Mouse (Mus musculus): ENCODE measurements around the gene Eif4g3. TPM values are rescaled to one million over a fixed set of nuclear protein-coding genes. Genes with fewer than 3 reads are reported as not detected.

Eif4g3 gene
- total and polyA plus RNA-seq, 3 experiments = 22.8 to 63.7 TPM; not detected in 1

DNA sequence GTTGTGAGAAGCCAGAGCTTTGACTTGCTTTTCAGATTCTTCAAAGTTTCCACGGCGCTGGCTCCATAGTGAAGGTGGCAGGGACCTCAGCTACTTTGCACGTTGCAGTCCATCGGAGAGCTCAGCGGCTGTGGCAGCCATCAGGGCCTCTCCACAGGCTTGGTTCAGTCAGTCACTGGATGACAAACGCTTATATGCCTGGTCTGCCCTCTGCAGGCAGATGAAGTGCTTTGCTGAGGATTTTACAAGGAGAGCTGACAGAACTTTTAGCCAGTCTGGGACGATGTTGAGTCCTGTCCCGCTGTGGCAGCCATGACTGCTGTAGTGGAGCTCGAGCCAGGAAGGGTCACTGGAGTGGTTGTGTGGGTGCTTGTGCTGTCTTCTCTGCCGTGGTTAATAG lies 126.9 kb downstream of the Eif4g3 start:
- no peak for TF ChIP-seq KAT2A (conservative IDR thresholded peaks at IDR 0.05; ENCODE audit: low read depth, low read length)
- no peak for TF ChIP-seq MAFK (IDR thresholded peaks at IDR 0.05; ENCODE audit: borderline replicate concordance, low read depth, low read length)
- TF ChIP-seq EP300 (IDR thresholded peaks at IDR 0.05; ENCODE audit: low read depth in 1 of 2, low read length in 2 of 2) = no peak
- no peak for TF ChIP-seq ETS1 (IDR thresholded peaks at IDR 0.05; ENCODE audit: low read depth, low read length)
- no peak for TF ChIP-seq ELF1 (IDR thresholded peaks at IDR 0.05; ENCODE audit: low read depth, low read length)
- no peak for TF ChIP-seq USF2 (IDR thresholded peaks at IDR 0.05; ENCODE audit: borderline replicate concordance in 1 of 2, insufficient read depth in 1 of 2, low read depth in 1 of 2, low read length in 2 of 2)
- TF ChIP-seq E2F4 (IDR thresholded peaks at IDR 0.05; ENCODE audit: borderline replicate concordance, low read depth, low read length) = no peak
- no peak overlapping the region for H3K27ac ChIP-seq (ENCODE audit: control insufficient read depth, low read depth, low read length)
- no peaks in the 10 kb centered on the region for H3K79me2 ChIP-seq (ENCODE audit: control insufficient read depth, insufficient read depth, low read length, poor library complexity)
- H3K9ac ChIP-seq (ENCODE audit: control insufficient read depth, low read depth, low read length, poor library complexity, severe bottlenecking) = no peak overlapping the region
- H3K36me3 ChIP-seq (ENCODE audit: control insufficient read depth in 1 of 2, insufficient read depth in 2 of 2, low read length in 2 of 2) = peaks cover 0 to 20% of the 10 kb centered on the region in 2 experiments; a peak in 2 of 4 replicates
- H3K4me3 ChIP-seq (ENCODE audit: control insufficient read depth in 1 of 2, insufficient read depth in 1 of 2, low read depth in 2 of 2, low read length in 2 of 2) = no peak overlapping the region
- no peaks in the 10 kb centered on the region for H3K9me3 ChIP-seq (replicated peaks; ENCODE audit: insufficient read depth, low read length)
- H3K4me1 ChIP-seq (ENCODE audit: control insufficient read depth in 1 of 2, insufficient read depth in 2 of 2, low read length in 2 of 2) = peaks cover 0 to 5% of the 10 kb centered on the region in 2 experiments; a peak in 2 of 4 replicates
- no peaks in the 10 kb centered on the region for H3K27me3 ChIP-seq (ENCODE audit: control insufficient read depth in 1 of 2, insufficient read depth in 2 of 2, low read length in 2 of 2)
- DNase-seq (ENCODE audit: low read depth, low spot score) = no peak

- DNase-seq (ENCODE audit: low read depth, low spot score) = no peak
- no peak for TF ChIP-seq SMC3 (IDR thresholded peaks at IDR 0.05; ENCODE audit: low read depth, low read length)
- no peak for TF ChIP-seq E2F4 (IDR thresholded peaks at IDR 0.05; ENCODE audit: borderline replicate concordance, low read depth, low read length)
- no peak for TF ChIP-seq TAL1 (IDR thresholded peaks at IDR 0.05; ENCODE audit: low read length)
- TF ChIP-seq RAD21 (IDR thresholded peaks at IDR 0.05; ENCODE audit: low read depth, low read length) = no peak
- TF ChIP-seq GATA1 (IDR thresholded peaks at IDR 0.05; ENCODE audit: low read depth, low read length) = no peak
- TF ChIP-seq GABPA (IDR thresholded peaks at IDR 0.05; ENCODE audit: low read depth, low read length) = no peak
- no peak for TF ChIP-seq ETS1 (IDR thresholded peaks at IDR 0.05; ENCODE audit: low read depth, low read length)
- TF ChIP-seq POLR2AphosphoS2 (IDR thresholded peaks at IDR 0.05; ENCODE audit: low read length) = no peak
- no peak for TF ChIP-seq RCOR1 (IDR thresholded peaks at IDR 0.05; ENCODE audit: low read depth, low read length)
- no peak for TF ChIP-seq NRF1 (IDR thresholded peaks at IDR 0.05; ENCODE audit: insufficient read depth, low read depth, low read length, poor library complexity, severe bottlenecking)
- no peak for TF ChIP-seq ZMIZ1 (IDR thresholded peaks at IDR 0.05; ENCODE audit: low read depth, low read length)
- no peak for TF ChIP-seq ELF1 (IDR thresholded peaks at IDR 0.05; ENCODE audit: low read depth, low read length)
- no peak for TF ChIP-seq CHD2 (IDR thresholded peaks at IDR 0.05; ENCODE audit: low read length)
- TF ChIP-seq ZC3H11A (IDR thresholded peaks at IDR 0.05; ENCODE audit: low read depth, low read length) = no peak
- TF ChIP-seq USF1 (IDR thresholded peaks at IDR 0.05; ENCODE audit: low read depth, low read length) = no peak
- no peak for TF ChIP-seq MYB (IDR thresholded peaks at IDR 0.05; ENCODE audit: low read depth, low read length)
- no peaks in the 10 kb centered on the region for H3K9me3 ChIP-seq (replicated peaks; ENCODE audit: insufficient read depth, low read length)
- no peak overlapping the region for H3K27ac ChIP-seq (ENCODE audit: control insufficient read depth, low read depth, low read length)
- no peaks in the 10 kb centered on the region for H3K27me3 ChIP-seq (ENCODE audit: control insufficient read depth in 1 of 2, insufficient read depth in 2 of 2, low read length in 2 of 2)
- peaks cover 0 to 9% of the 10 kb centered on the region in 2 experiments; a peak in 2 of 4 replicates for H3K36me3 ChIP-seq (ENCODE audit: control insufficient read depth in 1 of 2, insufficient read depth in 2 of 2, low read length in 2 of 2)
- no peaks in the 10 kb centered on the region for H3K4me1 ChIP-seq (ENCODE audit: control insufficient read depth in 1 of 2, insufficient read depth in 2 of 2, low read length in 2 of 2)
- no peaks in the 10 kb centered on the region for H3K79me2 ChIP-seq (ENCODE audit: control insufficient read depth, insufficient read depth, low read length, poor library complexity)
- no peak overlapping the region for H3K9ac ChIP-seq (ENCODE audit: control insufficient read depth, low read depth, low read length, poor library complexity, severe bottlenecking)
- H3K4me3 ChIP-seq (ENCODE audit: control insufficient read depth in 1 of 2, insufficient read depth in 1 of 2, low read depth in 2 of 2, low read length in 2 of 2) = no peak overlapping the region
Measured at GRCm38 (mm10) chr4:138124046-138124445, 131.2 kb downstream of the Eif4g3 start.
